Mouse (Mus musculus) telencephalon, adult 2 months (tissue): ENCODE measurements around the gene Tnfsf10.

Source experiments
- DNase-seq: peaks from one replicate; pipeline ENCODE4 v3.0.0-alpha.2; 2011; ENCODE audit warnings: low read depth, low spot score

The Tnfsf10 gene

GRCm38 (mm10) chr3:27306815-27307214 lies 10.0 kb upstream of the Tnfsf10 start:
- DNase-seq, result no peak

- no peak for DNase-seq
Measured at GRCm38 (mm10) chr3:27310973-27311372, 5.9 kb upstream of the Tnfsf10 start.

- DNase-seq, result no peak
Measured at GRCm38 (mm10) chr3:27311475-27311874, 5.4 kb upstream of the Tnfsf10 start.

- no peak for DNase-seq
Measured at GRCm38 (mm10) chr3:27314506-27315164, 2.2 kb upstream of the Tnfsf10 start.

GRCm38 (mm10) chr3:27317288-27318024 lies 628 bp downstream of the Tnfsf10 start:
- DNase-seq, result no peak

GRCm38 (mm10) chr3:27319650-27320049 lies 2.8 kb downstream of the Tnfsf10 start:
- no peak for DNase-seq

- no peak for DNase-seq
Measured at GRCm38 (mm10) chr3:27320613-27321495, 4.0 kb downstream of the Tnfsf10 start.

- no peak for DNase-seq
Measured at GRCm38 (mm10) chr3:27322591-27322990, 5.8 kb downstream of the Tnfsf10 start.

GRCm38 (mm10) chr3:27323551-27323950 lies 6.7 kb downstream of the Tnfsf10 start:
- no peak for DNase-seq

- no peak for DNase-seq
Measured at GRCm38 (mm10) chr3:27326633-27327191, 9.9 kb downstream of the Tnfsf10 start.

GRCm38 (mm10) chr3:27330706-27331105 lies 13.9 kb downstream of the Tnfsf10 start:
- DNase-seq, result no peak

GRCm38 (mm10) chr3:27338437-27338836 lies 21.6 kb downstream of the Tnfsf10 start:
- no peak for DNase-seq

- no peak for DNase-seq
Measured at GRCm38 (mm10) chr3:27338887-27339286, 22.1 kb downstream of the Tnfsf10 start.

- DNase-seq, result no peak
Measured at GRCm38 (mm10) chr3:27340757-27341156, 23.9 kb downstream of the Tnfsf10 start.

GRCm38 (mm10) chr3:27342462-27342861 lies 25.6 kb downstream of the Tnfsf10 start:
- no peak for DNase-seq

- no peak for DNase-seq
Measured at GRCm38 (mm10) chr3:27345526-27345925, 28.7 kb downstream of the Tnfsf10 start.

GRCm38 (mm10) chr3:27348462-27348861 lies 31.6 kb downstream of the Tnfsf10 start:
- peak; percentile 65 for DNase-seq

- no peak for DNase-seq
Measured at GRCm38 (mm10) chr3:27351105-27351504, 34.3 kb downstream of the Tnfsf10 start.

GRCm38 (mm10) chr3:27359100-27359720 lies 42.4 kb downstream of the Tnfsf10 start:
- no peak for DNase-seq

- DNase-seq, result no peak
Measured at GRCm38 (mm10) chr3:27370125-27370524, 53.3 kb downstream of the Tnfsf10 start.

- DNase-seq, result no peak
Measured at GRCm38 (mm10) chr3:27370582-27371275, 53.9 kb downstream of the Tnfsf10 start.
